Mouse (Mus musculus) hindbrain, embryonic 14.5 days (tissue): ENCODE data around the gene Fam92b. TPM values are rescaled to one million over a fixed set of nuclear protein-coding genes. Genes with fewer than 3 reads are reported as not detected.

Experiments
- polyA plus RNA-seq: library from polyadenylated mRNA; unstranded; fragments of >200 nt; fragmentation: Nextera tagmentation; extraction: Ambion mirVana; gene quantifications from 2 replicates; pipeline ENCODE4 v1.2.1, GENCODE M21; 2014

Fam92b gene
- polyA plus RNA-seq, 1 experiment from 2014 or later, result 3.3 TPM

Other genes with a start within 250 kb of the Fam92b start
- 1.4 and 2.0 TPM in 2 replicates for gene Crispld2, start 185.0 kb downstream of the Fam92b start, polyA plus RNA-seq
- 25.5 and 26.4 TPM in 2 replicates for gene Zdhhc7, start 76.0 kb downstream of the Fam92b start, polyA plus RNA-seq
- gene 6430548M08Rik, start 63.3 kb downstream of the Fam92b start, polyA plus RNA-seq, result 40.1 and 42.3 TPM in 2 replicates
- 18.8 and 23.9 TPM in 2 replicates for gene Gse1, start 51.0 kb upstream of the Fam92b start, polyA plus RNA-seq